Mouse (Mus musculus): ENCODE data around the gene Gtf2h3.

GRCm38 (mm10) chr5:124536776-124537175 lies 42.2 kb upstream of the Gtf2h3 start:
- TF ChIP-seq POLR2A (IDR thresholded peaks at IDR 0.05; ENCODE audit: borderline replicate concordance, low read depth, low read length) (no peak), CTCF (IDR thresholded peaks at IDR 0.05; ENCODE audit: low read depth, low read length) (no peak)

All from bone marrow macrophage, adult 2 months (primary cell).